Mouse (Mus musculus) cerebellum, postnatal 36 days (tissue): Measurements from ENCODE around the gene Vars2.

Experiments used
- DNase-seq, 2 experiments: peaks; one replicate each; pipeline ENCODE4 v3.0.0; 2021 to 2022; ENCODE audit warnings: mixed read lengths in 2 of 2

Vars2 gene

GRCm38 (mm10) chr17:35692368-35692767, 25.0 kb upstream of the Vars2 start:
- DNase-seq: no peak

- no peak for DNase-seq
These were observed 24.4 kb upstream of the Vars2 start for GRCm38 (mm10) chr17:35691811-35692210.

GRCm38 (mm10) chr17:35689936-35690645, 22.7 kb upstream of the Vars2 start:
- DNase-seq: no peak

- no peak for DNase-seq
These were observed 21.2 kb upstream of the Vars2 start for GRCm38 (mm10) chr17:35688347-35689175.

- DNase-seq: no peak
These were observed 17.7 kb upstream of the Vars2 start for GRCm38 (mm10) chr17:35685061-35685460.

GRCm38 (mm10) chr17:35681986-35682385, 14.6 kb upstream of the Vars2 start:
- DNase-seq: no peak

- DNase-seq: no peak
These were observed 13.2 kb upstream of the Vars2 start for GRCm38 (mm10) chr17:35680591-35680990.

GRCm38 (mm10) chr17:35673416-35674035, 6.1 kb upstream of the Vars2 start, which contains the start of gene Gtf2h4:
Gene Gtf2h4 (minus strand): TSS chr17:35673739.
- peak; percentile 80 to 91 for DNase-seq

GRCm38 (mm10) chr17:35672527-35672926, 5.1 kb upstream of the Vars2 start:
- no peak for DNase-seq

- DNase-seq: no peak
These were observed 4.5 kb upstream of the Vars2 start for GRCm38 (mm10) chr17:35671846-35672245.

GRCm38 (mm10) chr17:35669731-35670130, 2.3 kb upstream of the Vars2 start:
- no peak for DNase-seq

GRCm38 (mm10) chr17:35666851-35667256, 538 bp downstream of the Vars2 start:
- peak; percentile 26 to 32 for DNase-seq

GRCm38 (mm10) chr17:35665957-35666515, 1.4 kb downstream of the Vars2 start:
- no peak for DNase-seq

GRCm38 (mm10) chr17:35653086-35653485, 14.3 kb downstream of the Vars2 start:
- no peak for DNase-seq

GRCm38 (mm10) chr17:35649429-35649828, 18.0 kb downstream of the Vars2 start:
- DNase-seq: no peak

GRCm38 (mm10) chr17:35643609-35644236, 23.7 kb downstream of the Vars2 start, which contains the start of gene Mucl3:
Gene Mucl3 (minus strand): TSS chr17:35643695.
- no peak for DNase-seq

- no peak for DNase-seq
These were observed 28.0 kb downstream of the Vars2 start for GRCm38 (mm10) chr17:35639352-35639751.

- peak; percentile 23 to 51 for DNase-seq
These were observed 28.8 kb downstream of the Vars2 start for GRCm38 (mm10) chr17:35638475-35639190.

GRCm38 (mm10) chr17:35636363-35636762, 31.0 kb downstream of the Vars2 start:
- peak; percentile 39 to 41 for DNase-seq

- peak; percentile 72 to 85 for DNase-seq
These were observed 31.7 kb downstream of the Vars2 start for GRCm38 (mm10) chr17:35635699-35636111.

GRCm38 (mm10) chr17:35635202-35635601, 32.2 kb downstream of the Vars2 start:
- DNase-seq: no peak

- peak in 1 of 2 experiments; percentile 13 for DNase-seq
These were observed 33.4 kb downstream of the Vars2 start for GRCm38 (mm10) chr17:35633992-35634391.
